Mouse (Mus musculus): ENCODE measurements around the gene Neo1. TPM values are rescaled to one million over a fixed set of nuclear protein-coding genes. Genes with fewer than 3 reads are reported as not detected.
"Not testable (repeated sequence)": the region's sequence is repeated elsewhere in the genome, so short reads cannot be mapped to it uniquely, and the experiment has no call there.

The Neo1 gene
- polyA plus RNA-seq, 1 experiment from 2014 or later, result 2.1 TPM

GRCm38 (mm10) chr9:59013365-59013764 lies 22.9 kb downstream of the Neo1 start:
- DNase-seq (ENCODE audit: low spot score), result peak; percentile 35

DNA sequence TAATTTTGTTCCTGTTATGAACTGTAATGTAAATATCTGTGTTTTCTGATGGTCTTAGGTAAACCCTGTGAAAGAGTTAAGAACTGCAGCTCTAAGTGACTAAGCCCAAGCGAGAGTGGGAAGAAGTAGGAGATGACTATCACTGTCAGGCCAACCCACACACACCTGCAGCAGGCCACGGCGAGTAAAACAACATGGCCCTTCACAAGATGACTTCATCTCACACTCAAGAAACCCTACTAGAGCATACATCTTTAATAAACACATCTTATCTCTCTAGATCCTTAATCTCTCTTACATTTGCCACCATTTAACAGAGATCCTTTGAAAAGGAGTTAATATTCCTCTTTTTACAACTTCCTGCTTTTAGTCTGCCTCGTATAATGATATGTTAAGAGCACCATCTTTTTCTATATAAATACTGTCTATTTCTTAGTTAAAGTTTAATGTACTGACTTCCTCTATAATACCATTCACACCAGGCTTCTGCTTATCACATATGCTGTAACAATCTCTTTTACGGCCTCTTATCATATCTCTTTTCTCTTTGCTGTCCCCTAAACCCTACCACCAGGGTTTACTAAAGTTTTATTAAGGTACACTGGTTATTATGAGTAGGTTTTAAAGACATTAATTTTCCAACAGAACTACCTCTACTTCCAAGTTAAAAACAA lies 46.8 kb downstream of the Neo1 start:
- no peak for DNase-seq (ENCODE audit: low spot score)

DNA sequence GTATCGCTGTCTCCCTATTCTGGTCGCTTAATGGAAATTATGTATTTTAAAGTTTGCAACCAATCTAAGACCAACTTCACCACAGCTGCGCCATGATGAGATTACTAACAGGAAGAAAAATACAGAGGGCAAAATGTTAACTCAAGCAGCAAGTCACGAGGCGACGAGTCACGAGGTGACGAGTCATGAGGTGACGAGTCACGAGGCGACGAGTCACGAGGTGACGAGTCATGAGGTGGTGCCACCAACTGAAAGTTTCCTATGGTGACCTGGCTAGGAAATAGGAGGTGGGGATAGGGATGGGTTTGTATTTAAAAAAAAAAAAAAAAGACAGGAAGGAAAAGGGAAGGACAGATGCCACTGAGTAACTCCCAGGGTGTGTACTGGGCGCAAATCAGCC lies 57.2 kb downstream of the Neo1 start:
- no peak for DNase-seq (ENCODE audit: low spot score)

- DNase-seq (ENCODE audit: low spot score), result not testable (repeated sequence)
Measured at GRCm38 (mm10) chr9:58971154-58971553, 65.1 kb downstream of the Neo1 start.

GRCm38 (mm10) chr9:58967371-58967770 lies 68.9 kb downstream of the Neo1 start:
- no peak for DNase-seq (ENCODE audit: low spot score)

DNA sequence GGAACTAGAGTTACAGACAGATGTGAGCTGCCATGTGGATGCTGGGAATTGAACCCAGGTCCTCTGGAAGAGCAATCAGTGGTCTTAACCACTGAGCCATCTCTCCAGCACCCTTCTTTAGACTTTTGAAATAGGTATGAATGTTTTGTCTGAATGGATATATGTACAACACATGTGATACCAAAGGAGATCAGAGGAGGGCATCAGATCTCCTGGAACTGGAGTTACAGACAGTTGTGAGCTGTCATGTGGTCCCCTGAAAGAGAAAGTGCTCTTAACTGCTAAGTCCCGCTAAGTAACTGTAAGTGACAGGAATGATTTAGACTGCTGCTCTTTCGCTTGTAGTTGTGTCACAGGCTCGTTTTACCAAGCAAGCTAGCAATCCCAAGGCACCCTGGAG lies 80.7 kb downstream of the Neo1 start:
- DNase-seq (ENCODE audit: low spot score), result peak; percentile 11

GRCm38 (mm10) chr9:58945910-58946309 lies 90.3 kb downstream of the Neo1 start:
- DNase-seq (ENCODE audit: low spot score), result not testable (repeated sequence)

DNA sequence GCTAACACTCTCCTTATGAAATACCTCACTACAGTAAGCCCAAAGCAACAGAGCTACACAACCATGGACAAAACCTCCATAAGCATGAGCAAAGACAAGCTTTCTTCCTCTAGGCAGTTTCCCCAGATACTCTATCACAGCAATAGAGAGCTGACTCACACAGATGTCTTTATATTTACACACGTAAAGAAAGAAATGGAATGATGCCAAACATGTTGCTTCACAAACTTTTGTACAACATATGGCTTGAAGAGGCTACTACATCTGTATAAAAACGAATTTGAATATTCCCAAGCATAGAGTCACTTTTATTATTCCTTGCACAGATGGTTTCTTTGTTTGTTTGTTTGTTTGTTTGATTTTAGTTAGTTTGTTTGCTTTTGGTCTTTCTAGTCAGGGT lies 101.5 kb downstream of the Neo1 start:
- DNase-seq (ENCODE audit: low spot score), result no peak

DNA sequence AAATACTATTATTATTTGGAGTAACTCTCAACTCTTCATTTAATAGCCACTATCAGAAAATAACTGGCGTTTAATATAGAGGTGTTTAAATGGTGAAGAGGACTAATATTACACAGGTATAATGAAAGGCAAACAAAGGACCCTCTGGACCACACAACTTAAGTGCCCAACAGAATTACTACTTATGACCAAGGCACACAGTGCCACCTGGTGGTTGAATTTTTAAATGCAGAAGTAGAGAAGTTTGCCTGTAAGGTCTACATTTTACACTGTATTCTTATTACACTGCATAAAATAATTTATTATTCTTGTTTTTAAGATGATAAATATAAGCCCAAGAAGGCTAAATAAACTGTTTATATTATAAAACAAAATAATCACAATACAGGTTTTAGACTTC lies 108.1 kb downstream of the Neo1 start:
- DNase-seq (ENCODE audit: low spot score), result peak; percentile 44

DNA sequence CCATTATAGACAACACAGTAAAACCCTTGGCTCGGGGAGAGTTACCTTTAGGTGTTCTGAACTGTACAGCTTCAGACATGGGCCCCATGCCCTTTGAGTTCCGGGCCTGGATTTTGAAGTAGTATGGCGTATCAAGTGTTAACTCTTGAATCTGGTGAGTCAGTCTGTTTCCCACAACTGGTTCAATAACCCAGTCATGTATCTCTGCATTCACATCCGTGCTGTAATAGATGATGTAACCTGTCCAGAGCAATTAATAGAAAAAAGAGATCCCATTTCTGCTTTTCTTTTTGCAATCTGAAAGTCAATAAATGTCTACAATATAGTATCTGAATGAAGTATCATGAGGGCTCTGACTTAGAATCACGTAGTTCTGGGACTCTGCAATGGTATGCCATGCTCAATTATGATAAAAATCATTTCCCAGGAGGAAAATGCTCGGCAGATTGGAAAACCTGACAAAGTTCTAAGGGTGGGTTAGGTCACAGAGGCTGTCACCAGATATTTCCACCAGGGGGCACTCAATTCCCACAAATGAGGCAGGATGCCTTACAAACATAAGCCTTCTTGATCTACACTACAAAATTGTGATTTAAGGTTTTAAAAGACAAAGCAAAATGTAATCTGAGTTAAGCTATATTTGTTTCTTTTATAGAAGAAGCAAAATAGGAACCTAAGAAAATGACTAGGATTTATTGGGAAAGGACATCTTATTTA lies 133.2 kb downstream of the Neo1 start:
- peak; percentile 41 for DNase-seq (ENCODE audit: low spot score)

- no peak for DNase-seq (ENCODE audit: low spot score)
Measured at GRCm38 (mm10) chr9:58899602-58900001, 136.6 kb downstream of the Neo1 start.

GRCm38 (mm10) chr9:58891840-58892640 lies 144.2 kb downstream of the Neo1 start:
- DNase-seq (ENCODE audit: low spot score), result no peak

DNA sequence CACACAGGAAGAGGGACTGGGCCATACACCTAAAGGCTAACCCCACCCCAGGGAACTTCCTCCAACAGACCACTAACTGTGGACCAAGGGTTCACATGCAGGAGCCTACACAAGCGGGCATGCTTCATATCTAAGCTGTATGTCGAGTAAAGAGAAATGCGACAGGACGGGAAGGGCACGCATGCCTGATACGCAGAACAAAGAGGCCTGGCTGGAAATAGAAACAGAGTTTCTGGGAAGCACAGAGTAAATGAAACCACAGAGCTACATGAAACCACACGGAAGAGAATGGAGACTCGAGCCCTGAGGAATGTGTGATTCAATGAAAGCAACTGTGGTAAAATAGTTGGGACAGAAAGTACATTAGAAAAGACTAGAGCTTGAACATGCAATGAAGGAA lies 145.3 kb downstream of the Neo1 start:
- no peak for DNase-seq (ENCODE audit: low spot score)

- no peak for DNase-seq (ENCODE audit: low spot score)
Measured at GRCm38 (mm10) chr9:58889782-58890448, 146.3 kb downstream of the Neo1 start.

- no peak for DNase-seq (ENCODE audit: low spot score)
Measured at GRCm38 (mm10) chr9:58882686-58883085, 153.6 kb downstream of the Neo1 start.

DNA sequence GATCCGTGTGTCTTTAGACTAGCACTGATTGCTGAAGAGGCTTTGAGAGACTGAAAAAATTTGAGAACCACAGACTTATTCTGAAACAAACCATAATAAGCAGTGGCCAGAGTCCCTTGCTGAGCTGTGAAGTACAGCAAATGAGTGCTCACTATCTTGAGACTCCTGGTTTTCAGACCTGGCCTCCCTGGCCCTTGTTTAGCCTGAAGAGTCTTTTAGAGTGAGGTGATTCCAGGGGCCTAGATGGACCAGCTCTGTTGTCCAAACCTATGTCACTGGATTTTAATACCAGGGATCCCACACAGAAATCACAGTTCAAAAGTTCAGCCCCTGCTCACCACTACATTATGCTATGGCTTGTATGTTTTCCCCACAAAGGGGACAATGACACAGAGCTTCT lies 156.4 kb downstream of the Neo1 start:
- no peak for DNase-seq (ENCODE audit: low spot score)

GRCm38 (mm10) chr9:58876946-58877625 lies 159.2 kb downstream of the Neo1 start:
- DNase-seq (ENCODE audit: low spot score), result no peak

DNA sequence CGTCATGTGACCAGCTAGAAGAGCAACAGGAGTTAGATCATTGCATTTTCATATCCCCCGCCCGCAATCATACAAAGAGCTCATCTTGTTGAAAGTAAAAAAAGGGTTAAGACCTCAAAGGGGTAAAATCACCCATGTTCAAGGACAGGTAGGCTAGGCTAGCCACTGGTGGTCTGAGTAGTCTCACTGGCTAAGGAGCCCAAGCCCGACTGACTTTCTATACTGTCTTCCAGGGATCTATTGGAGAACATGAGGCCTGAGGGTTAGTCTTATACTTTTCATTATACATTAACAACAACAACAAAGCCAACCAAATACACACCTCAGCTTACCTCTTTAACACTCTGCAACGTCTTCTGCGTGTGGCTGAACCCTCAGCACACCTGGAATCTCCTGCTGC lies 160.8 kb downstream of the Neo1 start:
- DNase-seq (ENCODE audit: low spot score), result no peak

DNA sequence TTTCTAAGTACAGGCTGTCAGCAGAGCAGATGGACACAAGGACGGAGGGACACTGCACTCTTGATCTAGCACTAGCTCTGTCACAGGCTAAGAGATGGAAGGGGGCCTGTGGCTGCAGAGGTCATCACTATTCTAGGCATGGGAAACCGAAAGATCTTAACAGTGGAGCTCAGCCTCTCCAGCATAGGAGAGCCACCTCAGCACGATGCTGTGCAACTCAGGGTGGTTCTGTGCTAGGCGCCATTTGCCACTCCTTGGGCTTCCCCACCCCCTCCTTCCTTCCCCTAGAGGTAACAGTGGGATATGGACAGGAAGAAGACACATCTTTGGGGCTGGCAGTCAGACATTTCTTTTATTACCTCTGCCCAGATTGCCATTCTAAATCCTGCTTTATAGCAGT lies 161.9 kb downstream of the Neo1 start:
- DNase-seq (ENCODE audit: low spot score), result no peak

- DNase-seq (ENCODE audit: low spot score), result peak; percentile 56
Measured at GRCm38 (mm10) chr9:58873541-58874324, 162.5 kb downstream of the Neo1 start.

Data from thymus, postnatal 0 days (tissue).